Mouse (Mus musculus): ENCODE measurements around the gene Cacna1e. TPM values are rescaled to one million over a fixed set of nuclear protein-coding genes. Genes with fewer than 3 reads are reported as not detected.
A peak's percentile ranks its signal among the peaks of the same experiment; 100 is the strongest.

Cacna1e gene
- total and polyA plus RNA-seq, 2 experiments from 2014 or later, result 10.3 to 68.4 TPM

- TF ChIP-seq CTCF (IDR thresholded peaks at IDR 0.05), result no peak
- Histone ChIP-seq H3K4me1 (ENCODE audit: insufficient read depth, low read length) (no peaks in the 10 kb centered on the region), H3K27ac (ENCODE audit: low read depth, low read length) (peak overlapping the region; percentile 68), H3K36me3 (ENCODE audit: insufficient read depth, low read length) (no peaks in the 10 kb centered on the region), H3K9me3 (ENCODE audit: low read length) (no peaks in the 10 kb centered on the region), H3K27me3 (ENCODE audit: insufficient read depth, low read length) (no peaks in the 10 kb centered on the region), H3K9ac (replicated peaks; ENCODE audit: low read length, poor library complexity, severe bottlenecking) (no peak overlapping the region), H3K4me2 (ENCODE audit: low read depth, low read length, poor library complexity, severe bottlenecking) (0 out of 2 replicates have a peak overlapping the region, but pooled peaks have one; percentile 4), H3K4me3 (ENCODE audit: low read depth, low read length) (no peak overlapping the region)
- DNase-seq (ENCODE audit: low spot score) (peak; percentile 9), ATAC-seq (ENCODE audit: low FRiP score) (no peak)
- WGBS, result 29% methylated on average over 14 of the region's 14 CpGs
Measured at GRCm38 (mm10) chr1:154688876-154689665, 195.2 kb downstream of the Cacna1e start.

DNA sequence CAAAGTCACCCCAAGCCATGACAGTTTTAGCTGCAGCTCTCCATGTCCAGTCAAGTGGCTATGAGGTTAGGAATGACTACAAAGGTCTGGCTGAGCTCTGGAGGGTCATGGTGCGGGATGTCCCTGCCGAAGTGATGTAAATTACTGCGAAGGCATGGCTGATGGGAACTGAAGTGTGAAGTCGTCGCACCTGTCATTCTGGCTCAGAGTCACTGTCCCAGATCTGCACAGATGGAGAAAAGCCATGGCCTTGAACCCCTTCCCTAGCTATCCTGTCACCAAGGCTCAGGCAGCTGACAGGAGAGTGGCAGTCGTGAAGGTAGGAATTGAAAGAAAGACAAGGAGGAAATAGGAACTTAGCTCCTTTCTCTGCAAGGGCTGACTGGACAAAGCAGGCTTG, 197.4 kb downstream of the Cacna1e start:
- 46% methylated on average over 6 of the region's 6 CpGs for WGBS
- Histone ChIP-seq H3K4me2 (ENCODE audit: low read depth, low read length, poor library complexity, severe bottlenecking) (no peak overlapping the region), H3K9me3 (ENCODE audit: low read length) (no peaks in the 10 kb centered on the region), H3K27ac (ENCODE audit: low read depth, low read length) (no peak overlapping the region), H3K9ac (replicated peaks; ENCODE audit: low read length, poor library complexity, severe bottlenecking) (no peak overlapping the region), H3K4me3 (ENCODE audit: low read depth, low read length) (no peak overlapping the region), H3K4me1 (ENCODE audit: insufficient read depth, low read length) (no peaks in the 10 kb centered on the region), H3K36me3 (ENCODE audit: insufficient read depth, low read length) (peaks cover 4% of the 10 kb centered on the region; the same call in 1 of the 2 replicates), H3K27me3 (ENCODE audit: insufficient read depth, low read length) (no peaks in the 10 kb centered on the region)
- ATAC-seq (ENCODE audit: low FRiP score), result no peak
- no peak for TF ChIP-seq CTCF (IDR thresholded peaks at IDR 0.05)
- DNase-seq (ENCODE audit: low spot score), result peak; percentile 11

- Histone ChIP-seq H3K27ac (ENCODE audit: low read depth, low read length) (no peak overlapping the region), H3K27me3 (ENCODE audit: insufficient read depth, low read length) (no peaks in the 10 kb centered on the region), H3K9me3 (ENCODE audit: low read length) (no peaks in the 10 kb centered on the region), H3K4me3 (ENCODE audit: low read depth, low read length) (no peak overlapping the region), H3K36me3 (ENCODE audit: insufficient read depth, low read length) (peaks cover 4% of the 10 kb centered on the region; the same call in 1 of the 2 replicates), H3K4me1 (ENCODE audit: insufficient read depth, low read length) (no peaks in the 10 kb centered on the region), H3K9ac (replicated peaks; ENCODE audit: low read length, poor library complexity, severe bottlenecking) (no peak overlapping the region), H3K4me2 (ENCODE audit: low read depth, low read length, poor library complexity, severe bottlenecking) (no peak overlapping the region)
- 74% methylated on average over 1 of the region's 1 CpGs for WGBS
- no peak for ATAC-seq (ENCODE audit: low FRiP score)
- TF ChIP-seq CTCF (IDR thresholded peaks at IDR 0.05), result no peak
- no peak for DNase-seq (ENCODE audit: low spot score)
Measured at GRCm38 (mm10) chr1:154683477-154684106, 200.7 kb downstream of the Cacna1e start.

GRCm38 (mm10) chr1:154678989-154679388, 205.3 kb downstream of the Cacna1e start:
- Histone ChIP-seq H3K27ac (ENCODE audit: low read depth, low read length) (no peak overlapping the region), H3K4me1 (ENCODE audit: insufficient read depth, low read length) (no peaks in the 10 kb centered on the region), H3K4me2 (ENCODE audit: low read depth, low read length, poor library complexity, severe bottlenecking) (no peak overlapping the region), H3K36me3 (ENCODE audit: insufficient read depth, low read length) (peaks cover 4% of the 10 kb centered on the region; the same call in 1 of the 2 replicates), H3K9me3 (ENCODE audit: low read length) (no peaks in the 10 kb centered on the region), H3K9ac (replicated peaks; ENCODE audit: low read length, poor library complexity, severe bottlenecking) (no peak overlapping the region), H3K27me3 (ENCODE audit: insufficient read depth, low read length) (no peaks in the 10 kb centered on the region), H3K4me3 (ENCODE audit: low read depth, low read length) (no peak overlapping the region)
- ATAC-seq (ENCODE audit: low FRiP score) (no peak), DNase-seq (ENCODE audit: low spot score) (no peak)
- TF ChIP-seq CTCF (IDR thresholded peaks at IDR 0.05), result no peak
- whole genome bisulfite sequencing, result 10% methylated on average over 1 of the region's 1 CpGs

- Histone ChIP-seq H3K36me3 (ENCODE audit: insufficient read depth, low read length) (peaks cover 3% of the 10 kb centered on the region; the same call in 1 of the 2 replicates), H3K4me1 (ENCODE audit: insufficient read depth, low read length) (no peaks in the 10 kb centered on the region), H3K4me3 (ENCODE audit: low read depth, low read length) (no peak overlapping the region), H3K9ac (replicated peaks; ENCODE audit: low read length, poor library complexity, severe bottlenecking) (no peak overlapping the region), H3K9me3 (ENCODE audit: low read length) (no peaks in the 10 kb centered on the region), H3K27me3 (ENCODE audit: insufficient read depth, low read length) (no peaks in the 10 kb centered on the region), H3K4me2 (ENCODE audit: low read depth, low read length, poor library complexity, severe bottlenecking) (no peak overlapping the region), H3K27ac (ENCODE audit: low read depth, low read length) (no peak overlapping the region)
- ATAC-seq (ENCODE audit: low FRiP score) (no peak), DNase-seq (ENCODE audit: low spot score) (no peak)
- TF ChIP-seq CTCF (IDR thresholded peaks at IDR 0.05), result no peak
- WGBS, result 13% methylated on average over 3 of the region's 3 CpGs
Measured at GRCm38 (mm10) chr1:154678151-154678550, 206.2 kb downstream of the Cacna1e start.

- 38% methylated on average over 2 of the region's 2 CpGs for WGBS
- Histone ChIP-seq H3K4me3 (ENCODE audit: low read depth, low read length) (no peak overlapping the region), H3K4me1 (ENCODE audit: insufficient read depth, low read length) (no peaks in the 10 kb centered on the region), H3K27ac (ENCODE audit: low read depth, low read length) (no peak overlapping the region), H3K27me3 (ENCODE audit: insufficient read depth, low read length) (no peaks in the 10 kb centered on the region), H3K4me2 (ENCODE audit: low read depth, low read length, poor library complexity, severe bottlenecking) (no peak overlapping the region), H3K9me3 (ENCODE audit: low read length) (no peaks in the 10 kb centered on the region), H3K9ac (replicated peaks; ENCODE audit: low read length, poor library complexity, severe bottlenecking) (no peak overlapping the region), H3K36me3 (ENCODE audit: insufficient read depth, low read length) (no peaks in the 10 kb centered on the region)
- DNase-seq (ENCODE audit: low spot score) (no peak), ATAC-seq (ENCODE audit: low FRiP score) (no peak)
- TF ChIP-seq CTCF (IDR thresholded peaks at IDR 0.05), result no peak
Measured at GRCm38 (mm10) chr1:154677677-154678076, 206.6 kb downstream of the Cacna1e start.
